Mouse (Mus musculus) c-Kit-positive CD71-negative TER-119-negative erythroid progenitor cells, embryonic 14.5 days (primary cell): ENCODE results near the gene Foxn3.

Experiments
- DNase-seq: peaks from one replicate; pipeline ENCODE4 v3.0.0-alpha.2; 2013; ENCODE audit warnings: low read depth

Gene Foxn3

GRCm38 (mm10) chr12:99464291-99464690 lies 99.1 kb downstream of the Foxn3 start:
- DNase-seq, result peak; percentile 12

DNA sequence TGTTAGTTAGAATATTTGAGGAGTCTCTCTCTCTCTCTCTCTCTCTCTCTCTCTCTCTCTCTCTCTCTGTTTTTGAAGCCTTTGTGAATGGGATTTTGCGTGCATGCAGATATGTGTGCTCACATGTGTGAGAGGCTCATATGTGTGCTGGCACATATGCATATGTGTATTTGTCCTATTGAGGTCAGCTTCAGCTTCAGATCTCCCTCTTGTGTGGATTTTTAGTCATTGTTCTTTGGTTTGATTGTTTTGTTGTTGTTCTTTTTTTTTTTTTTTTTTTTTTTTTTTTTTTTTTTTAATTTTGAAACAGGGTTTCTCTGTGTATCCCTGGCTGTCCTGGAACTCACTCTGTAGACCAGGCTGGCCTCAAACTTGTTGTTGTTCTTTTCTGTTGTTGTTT lies 100.5 kb downstream of the Foxn3 start:
- no peak for DNase-seq

DNA sequence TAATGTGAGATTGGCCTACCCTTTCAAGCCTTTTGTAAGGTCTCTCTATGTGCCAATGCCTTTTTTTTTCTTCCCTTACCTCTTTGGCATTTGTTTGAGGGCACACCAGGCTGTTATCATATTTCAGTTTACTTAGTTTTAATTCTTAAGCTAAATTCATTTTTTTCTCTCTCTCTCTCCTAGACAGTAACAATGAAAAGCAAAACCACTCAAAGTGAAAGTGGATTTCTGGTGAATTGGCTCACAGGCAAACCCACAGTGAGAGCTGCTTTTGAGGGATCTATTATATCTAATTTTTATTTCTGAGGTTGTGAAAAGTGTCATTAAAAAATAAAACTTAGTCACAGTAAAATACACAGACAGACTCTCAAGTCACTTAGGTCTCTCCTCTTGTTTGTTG lies 101.1 kb downstream of the Foxn3 start:
- DNase-seq, result no peak

- peak; percentile 25 for DNase-seq
Observed at GRCm38 (mm10) chr12:99457521-99458205, 105.7 kb downstream of the Foxn3 start.

DNA sequence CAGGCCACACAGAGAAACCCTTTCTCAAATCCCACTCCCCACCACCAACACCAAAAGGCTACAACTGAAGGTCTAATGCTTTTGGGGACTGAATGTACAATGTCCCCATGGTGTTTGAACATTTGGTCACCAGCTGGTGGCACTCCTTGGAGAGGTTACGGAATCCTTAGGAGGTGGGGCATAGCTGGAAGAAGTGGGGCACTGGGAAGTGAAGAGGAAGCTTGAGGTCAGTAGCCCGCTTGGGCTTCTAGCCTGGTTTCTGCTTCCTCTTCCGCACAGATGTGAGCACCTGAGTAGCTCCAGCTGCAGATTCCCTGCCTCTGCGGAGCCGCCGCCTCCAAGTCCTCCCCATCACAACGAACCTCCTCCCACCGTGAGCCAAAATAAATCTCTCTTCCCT lies 107.8 kb downstream of the Foxn3 start:
- DNase-seq, result no peak

DNA sequence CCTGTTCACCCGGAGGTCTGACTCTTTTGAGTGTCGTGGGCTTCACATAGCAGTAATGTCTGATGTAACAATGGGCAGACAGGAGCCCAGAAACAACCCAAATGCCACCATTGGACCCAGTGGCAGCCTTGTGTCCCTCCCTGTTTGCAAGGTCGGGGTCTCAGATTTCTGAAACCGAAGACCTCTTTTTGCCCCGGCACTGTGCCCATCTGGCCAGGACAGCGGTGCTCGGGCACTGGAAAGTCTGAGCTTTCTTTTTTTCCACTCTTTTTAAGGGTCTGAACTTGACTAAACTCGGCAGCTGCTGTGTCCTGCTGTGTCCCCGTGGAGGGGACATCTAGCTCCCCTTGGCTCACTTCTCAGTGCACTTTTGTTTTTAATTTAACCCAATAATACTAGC lies 109.0 kb downstream of the Foxn3 start:
- no peak for DNase-seq

DNA sequence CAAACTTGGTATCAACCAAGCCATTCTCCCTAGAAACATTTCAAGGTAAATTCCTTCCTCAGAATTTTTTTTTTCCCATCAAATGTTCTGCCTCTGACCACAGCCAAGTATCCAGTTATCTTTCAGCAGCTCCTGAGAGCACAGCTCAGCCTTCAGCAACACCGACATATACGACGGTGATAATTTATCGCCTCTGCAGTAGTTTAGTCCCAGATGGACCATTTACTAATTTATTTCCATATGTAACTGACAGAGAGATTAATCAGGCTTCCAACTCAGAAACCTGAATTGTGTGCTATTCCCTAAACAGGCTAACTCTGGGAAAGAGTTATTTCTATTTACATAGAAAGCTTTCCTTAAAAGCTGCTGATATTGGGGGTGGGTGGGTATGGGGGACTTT lies 109.6 kb downstream of the Foxn3 start:
- no peak for DNase-seq

GRCm38 (mm10) chr12:99450076-99450475 lies 113.3 kb downstream of the Foxn3 start:
- no peak for DNase-seq

GRCm38 (mm10) chr12:99447791-99448190 lies 115.6 kb downstream of the Foxn3 start:
- DNase-seq, result no peak

DNA sequence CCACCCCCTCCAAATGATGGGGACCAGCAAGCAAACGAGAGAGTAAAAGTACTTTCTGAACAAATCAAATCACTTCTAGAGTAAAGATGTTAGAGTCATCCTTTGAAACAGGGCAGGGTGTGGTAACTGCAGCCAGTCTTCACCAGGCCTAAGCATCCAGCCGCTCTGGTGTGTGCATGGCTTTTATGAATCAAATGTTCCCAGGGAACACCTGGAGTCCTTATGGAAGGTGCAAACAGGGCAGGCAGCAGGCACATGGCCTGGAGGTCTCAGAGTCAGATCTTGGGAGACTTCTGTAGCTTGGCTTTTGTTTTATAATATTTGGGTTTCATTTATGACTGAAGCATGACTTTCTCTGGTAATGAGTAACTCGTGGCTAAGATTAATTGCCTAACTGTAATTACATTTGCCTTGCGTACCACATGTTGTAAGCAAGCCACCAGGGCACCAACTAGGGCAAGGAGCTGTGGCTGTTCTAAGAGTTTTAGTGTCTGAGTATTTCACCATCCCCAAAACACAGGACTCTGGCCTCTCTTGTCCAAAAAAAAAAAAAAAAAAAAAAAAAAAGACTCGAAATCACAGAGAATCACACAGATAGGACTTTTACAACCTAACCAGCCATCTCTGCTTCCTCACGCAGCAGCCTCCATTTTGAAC lies 118.2 kb downstream of the Foxn3 start:
- no peak for DNase-seq

- DNase-seq, result no peak
Observed at GRCm38 (mm10) chr12:99442819-99443218, 120.6 kb downstream of the Foxn3 start.

DNA sequence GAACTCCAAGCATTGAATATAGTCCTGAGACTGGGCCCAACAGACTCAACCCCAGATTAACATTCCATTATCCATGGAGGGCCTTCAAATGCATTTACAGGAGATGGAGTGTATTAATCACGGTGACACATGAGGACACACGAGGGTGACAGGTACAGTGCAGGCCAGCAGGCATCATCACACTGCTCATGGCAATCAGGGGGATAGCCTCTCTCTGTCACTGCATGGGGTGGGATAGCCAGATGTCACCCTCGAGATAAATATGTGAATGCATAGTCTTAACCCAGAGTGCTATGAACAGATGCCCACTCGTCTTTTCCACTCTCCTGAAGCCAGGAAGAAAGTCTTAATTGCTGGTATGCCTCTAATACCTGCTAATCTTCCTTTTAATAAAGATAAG lies 122.4 kb downstream of the Foxn3 start:
- no peak for DNase-seq

DNA sequence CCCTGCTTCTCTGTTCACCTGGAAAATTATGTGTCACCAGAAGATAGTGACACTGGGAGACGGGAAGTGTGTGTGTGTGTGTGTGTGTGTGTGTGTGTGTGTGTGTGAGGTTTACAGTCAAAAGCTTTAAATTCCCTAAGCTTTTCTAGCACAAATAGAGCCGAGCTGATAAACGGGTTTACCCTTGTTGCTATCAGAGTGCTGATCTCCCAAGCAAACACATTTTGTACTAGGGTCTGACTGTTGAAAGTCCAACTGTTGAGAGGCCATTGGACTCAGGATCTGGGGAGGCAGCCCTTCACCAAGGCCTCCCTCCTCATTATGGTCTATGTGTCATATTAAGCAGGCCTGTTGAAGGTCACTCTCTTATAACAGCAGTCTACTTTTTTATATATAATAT lies 123.4 kb downstream of the Foxn3 start:
- DNase-seq, result no peak

DNA sequence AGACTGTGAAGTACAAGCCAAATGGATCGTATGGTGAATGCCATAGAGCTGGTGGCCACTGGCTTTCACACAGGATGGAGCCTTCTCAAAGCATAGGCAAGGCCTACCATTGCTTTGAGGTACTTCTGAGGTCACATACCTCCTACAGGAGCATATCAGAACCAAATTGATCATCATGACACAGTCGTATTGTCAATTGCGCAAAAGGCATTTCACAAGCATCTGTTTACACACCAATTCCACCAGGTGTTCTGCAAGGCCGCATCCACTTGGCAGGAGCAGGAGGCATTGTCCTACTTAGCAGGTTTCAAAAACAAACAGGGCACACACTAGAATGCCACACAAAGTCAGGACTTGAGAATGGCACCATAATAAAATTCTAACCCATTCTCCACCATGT lies 128.2 kb downstream of the Foxn3 start:
- DNase-seq, result no peak

DNA sequence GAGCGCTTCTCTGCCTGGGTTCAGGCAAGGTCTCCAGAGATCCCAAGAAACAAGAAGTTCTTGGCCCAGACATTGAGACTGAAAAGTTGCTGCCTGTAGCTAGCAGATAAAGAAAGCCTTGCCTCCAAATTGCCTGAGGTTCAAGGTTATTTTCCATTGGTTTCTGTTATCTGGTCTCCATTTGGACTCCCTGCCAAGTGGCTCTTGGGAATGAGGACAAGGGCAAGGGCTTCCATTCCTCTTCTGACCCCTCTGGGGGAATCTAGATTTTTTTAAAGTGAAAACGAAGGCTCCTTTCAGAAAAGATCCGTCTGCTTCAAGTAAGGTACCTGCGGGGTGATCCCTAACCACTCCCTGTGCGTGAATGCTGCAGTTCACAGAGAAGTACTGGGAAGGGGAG lies 130.0 kb downstream of the Foxn3 start:
- no peak for DNase-seq

- no peak for DNase-seq
Observed at GRCm38 (mm10) chr12:99431541-99431940, 131.8 kb downstream of the Foxn3 start.

- no peak for DNase-seq
Observed at GRCm38 (mm10) chr12:99430992-99431391, 132.4 kb downstream of the Foxn3 start.

DNA sequence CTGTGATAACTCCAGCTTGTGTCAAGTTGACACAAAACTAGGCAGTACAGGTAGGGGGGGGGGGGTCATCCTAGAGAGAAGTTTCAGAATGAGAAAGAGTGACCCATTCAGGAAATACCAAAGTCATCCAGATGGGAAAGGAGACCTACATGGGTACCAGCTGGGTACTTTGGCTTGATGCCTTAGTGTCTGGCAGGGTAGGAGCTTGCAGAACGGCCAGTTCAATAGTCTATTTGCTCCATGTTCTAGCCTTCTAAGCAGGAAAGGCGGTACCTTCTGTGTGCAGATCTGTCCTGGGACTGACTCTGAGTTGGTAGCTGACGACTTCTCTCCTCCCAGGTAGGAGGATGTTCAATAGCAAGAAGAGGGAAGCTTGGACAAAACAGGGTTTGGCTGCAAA lies 134.3 kb downstream of the Foxn3 start:
- no peak for DNase-seq

- DNase-seq, result no peak
Observed at GRCm38 (mm10) chr12:99426207-99426916, 137.0 kb downstream of the Foxn3 start.

GRCm38 (mm10) chr12:99419396-99419760 lies 144.0 kb downstream of the Foxn3 start:
- no peak for DNase-seq

DNA sequence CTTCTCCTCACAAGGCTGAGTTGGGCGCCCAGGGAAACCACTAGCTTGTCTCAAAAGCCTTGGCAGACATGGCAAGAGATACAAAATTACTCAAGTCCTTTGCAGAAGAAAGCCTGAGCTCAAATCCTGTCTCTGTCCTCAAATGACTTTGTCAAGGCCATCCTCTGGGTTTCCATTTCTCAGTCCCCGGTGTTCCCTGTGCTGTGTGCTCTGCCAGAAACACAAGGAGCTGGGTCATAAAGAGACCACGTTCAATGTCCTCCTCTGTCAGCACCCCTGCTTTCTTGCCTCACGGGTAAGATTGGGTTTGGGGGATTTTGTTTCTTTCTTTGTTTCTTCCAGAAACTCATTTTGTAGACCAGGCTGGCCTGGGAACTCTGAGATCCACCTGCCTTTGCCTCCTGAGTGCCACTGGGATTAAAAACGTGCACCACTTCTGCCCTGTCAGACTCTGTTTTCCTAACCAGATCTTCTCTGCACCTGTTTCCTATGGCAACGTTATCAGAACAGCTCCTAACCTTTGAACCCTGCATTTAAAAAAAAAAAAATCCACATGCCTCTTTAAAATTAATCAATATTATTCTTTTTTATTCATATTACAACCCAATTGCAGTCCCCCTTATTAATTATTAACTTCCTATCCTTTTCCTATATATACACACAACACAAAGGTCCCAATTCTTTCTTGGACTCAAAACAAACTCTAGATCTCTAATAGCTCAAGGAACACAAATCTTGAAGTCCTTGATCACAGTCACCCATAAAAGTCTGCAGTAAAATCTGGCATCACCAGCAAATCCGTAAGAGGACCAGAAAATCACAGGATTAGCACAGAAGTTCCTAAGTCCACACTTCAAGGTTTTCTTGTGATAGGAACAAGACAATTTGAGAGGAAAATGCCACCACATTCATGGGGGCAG lies 144.6 kb downstream of the Foxn3 start:
- no peak for DNase-seq

- DNase-seq, result no peak
Observed at GRCm38 (mm10) chr12:99417885-99418284, 145.5 kb downstream of the Foxn3 start.
